Mouse (Mus musculus) E14TG2a.4 (cell line): ENCODE results near the gene Gbgt1.

Source experiments
- CTCF ChIP-seq: conservative IDR thresholded peaks from 2 replicates; pipeline ENCODE4 v1.5.1; 2014; ENCODE audit warnings: low read length
- NANOG ChIP-seq: IDR thresholded peaks from 2 replicates; pipeline ENCODE4 v1.6.1; 2014; ENCODE audit warnings: borderline replicate concordance, low read length, mixed read lengths
- POU5F1 ChIP-seq: IDR thresholded peaks from 2 replicates; pipeline ENCODE4 v1.6.1; 2014; ENCODE audit warnings: low read length, borderline replicate concordance

GRCm38 (mm10) chr2:28535263-28535540, 38.5 kb downstream of the Gbgt1 start:
- TF ChIP-seq CTCF (no peak), POU5F1 (no peak), NANOG (no peak)
